Mouse (Mus musculus) ES-Bruce4 (cell line): ENCODE measurements around the gene Vps35l.

Experiments used
- CTCF ChIP-seq: IDR thresholded peaks from one replicate; pipeline ENCODE4 v1.8.1; 2011; ENCODE audit warnings: low read depth, low read length
- EP300 ChIP-seq: IDR thresholded peaks from 2 replicates; pipeline ENCODE4 v1.6.1; 2011; ENCODE audit warnings: low read depth, low read length; ENCODE audit not compliant: insufficient read depth
- POLR2A ChIP-seq: IDR thresholded peaks from one replicate; pipeline ENCODE4 v1.8.1; 2011; ENCODE audit warnings: low read length; ENCODE audit not compliant: insufficient read depth

DNA sequence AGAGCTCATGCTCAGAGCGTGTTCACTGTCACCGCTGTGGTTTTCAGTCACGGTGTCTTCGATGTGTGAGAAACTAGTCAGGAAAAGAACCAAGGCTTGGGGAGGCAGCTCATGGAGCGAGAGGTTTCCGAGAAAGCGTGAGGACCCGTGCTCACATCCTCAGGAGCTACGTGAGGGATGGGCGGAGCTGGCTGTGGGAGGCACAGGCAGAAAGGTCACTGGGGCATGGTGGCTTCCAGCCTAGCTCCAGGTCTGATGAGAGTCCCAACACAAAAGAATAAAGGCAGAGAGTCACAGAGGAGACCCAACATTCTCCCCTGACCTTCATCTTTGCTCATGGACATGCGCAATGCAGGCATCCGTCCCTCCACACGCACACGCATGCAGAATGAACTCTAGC lies 24.7 kb downstream of the Vps35l start:
- TF ChIP-seq POLR2A (no peak), CTCF (no peak), EP300 (no peak)
